Comparison of ENCODE assay signal across 8 mouse cellular contexts in the genomic region with DNA sequence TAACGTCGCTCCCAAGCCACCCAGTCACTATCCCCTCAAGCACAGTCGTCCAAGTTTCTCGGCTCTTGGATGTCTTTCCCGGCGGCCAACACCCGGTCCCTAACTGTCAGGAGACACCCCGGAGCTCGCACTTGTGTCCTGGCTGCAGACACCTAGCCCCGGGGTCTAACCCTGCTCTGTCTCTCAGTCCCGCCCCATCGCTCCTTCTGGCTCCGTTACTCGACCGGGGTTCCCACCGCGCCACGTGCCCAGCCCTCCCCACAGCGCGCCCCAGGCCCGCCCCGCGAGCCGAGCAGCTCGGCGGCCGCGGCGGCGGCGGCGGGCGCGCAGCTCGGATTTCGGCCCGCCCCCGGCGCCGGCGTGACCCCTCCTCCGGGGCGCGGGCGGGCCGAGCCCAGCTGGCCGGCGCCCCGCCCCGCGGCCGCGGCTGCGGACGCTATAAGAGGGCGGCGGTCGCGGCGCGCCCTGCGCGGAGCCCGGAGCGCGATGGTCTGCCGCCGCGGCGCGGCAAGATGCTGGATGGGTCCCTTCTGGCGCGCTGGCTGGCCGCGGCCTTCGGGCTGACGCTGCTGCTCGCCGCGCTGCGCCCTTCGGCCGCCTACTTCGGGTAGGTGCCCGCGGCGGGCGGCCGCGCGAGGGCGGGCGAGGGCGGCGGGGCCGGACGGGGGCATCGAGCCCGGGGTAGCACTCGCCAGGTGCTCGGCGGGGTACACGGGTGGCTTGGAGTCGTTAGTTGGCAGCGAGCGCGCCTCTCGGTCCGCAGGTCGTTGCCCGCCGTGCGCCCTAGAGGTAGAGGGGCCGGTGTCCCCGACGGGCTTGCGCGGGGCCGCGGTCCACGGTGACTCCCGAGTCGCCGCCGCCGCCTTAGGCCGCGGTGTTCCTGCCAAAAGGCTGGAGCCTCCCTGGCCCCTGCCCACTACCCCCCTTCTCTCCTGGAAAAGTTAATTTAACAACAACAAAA. TPM values are rescaled to one million over a fixed set of nuclear protein-coding genes. Genes with fewer than 3 reads are reported as not detected.
DNase-seq lines count a peak whose midpoint lies in the region; ATAC-seq and TF ChIP-seq lines count a peak whose summit lies in the region.

A gene (plus strand): TSS at position 468 of the 961 bp plus-strand sequence.

- H3K27me3 ChIP-seq in megakaryocyte, embryonic 14.5 days (replicated peaks), result peaks cover 92% of the 10 kb centered on the region
- peaks cover 95% of the 10 kb centered on the region for H3K27me3 ChIP-seq in embryonic facial prominence, embryonic 10.5 days (replicated peaks; ENCODE audit: low read depth, poor library complexity, severe bottlenecking)
- H3K27me3 ChIP-seq in heart, embryonic 10.5 days (ENCODE audit: insufficient read depth, poor library complexity, severe bottlenecking), result peaks cover 91% of the 10 kb centered on the region
- H3K27me3 ChIP-seq in kidney, embryonic 14.5 days (ENCODE audit: control insufficient read depth, insufficient read depth, low read length), result peaks cover 48% of the 10 kb centered on the region

- no peak for ATAC-seq in megakaryocyte, adult 5-6 weeks (ENCODE audit: poor library complexity, severe bottlenecking)
- peak; percentile 72 for ATAC-seq in kidney, embryonic 14.5 days (ENCODE audit: low FRiP score, low TSS enrichment)

- peak within 1 kb of the TSS; percentile 86 for H3K4me3 ChIP-seq in megakaryocyte, embryonic 14.5 days (replicated peaks)
- H3K4me3 ChIP-seq in embryonic facial prominence, embryonic 10.5 days, result peak within 1 kb of the TSS; percentile 73
- H3K4me3 ChIP-seq in heart, embryonic 10.5 days, result peak within 1 kb of the TSS; percentile 72
- H3K4me3 ChIP-seq in kidney, embryonic 14.5 days (ENCODE audit: low read length), result peak within 1 kb of the TSS; percentile 64
- H3K4me3 ChIP-seq in lung, adult 2 months (replicated peaks; ENCODE audit: extremely low read depth, low read depth, low read length), result peak within 1 kb of the TSS; percentile 59

- 3% methylated on average over 127 of the region's 128 CpGs for WGBS in embryonic facial prominence, embryonic 10.5 days
- WGBS in heart, embryonic 10.5 days, result 4% methylated on average over 128 of the region's 128 CpGs
- under 1% methylated on average over 80 of the region's 128 CpGs for WGBS in kidney, embryonic 14.5 days
- WGBS in lung, adult 2 months, result 2% methylated on average over 124 of the region's 128 CpGs

- TF ChIP-seq POLR2A in lung, adult 2 months (IDR thresholded peaks at IDR 0.05; ENCODE audit: borderline replicate concordance, extremely low read depth, low read depth, low read length), result peak; percentile 58; the same call in 1 of the 2 replicates

- DNase-seq in embryonic facial prominence, embryonic 10.5 days (ENCODE audit: low spot score), result peak; percentile 78
- DNase-seq in heart, embryonic 10.5 days (ENCODE audit: low spot score), result no peak
- peak; percentile 63 for DNase-seq in lung, adult 2 months
- DNase-seq in retina, embryonic 14.5 days (ENCODE audit: low spot score), result peak; percentile 72
- no peak for DNase-seq in spleen, adult 12 weeks (ENCODE audit: low spot score)

- no peaks in the 10 kb centered on the region for H3K9me3 ChIP-seq in megakaryocyte, embryonic 14.5 days
- H3K9me3 ChIP-seq in embryonic facial prominence, embryonic 10.5 days, result no peaks in the 10 kb centered on the region
- H3K9me3 ChIP-seq in heart, embryonic 10.5 days, result no peaks in the 10 kb centered on the region
- no peaks in the 10 kb centered on the region for H3K9me3 ChIP-seq in kidney, embryonic 14.5 days (ENCODE audit: control insufficient read depth, low read length)

- no peaks in the 10 kb centered on the region for H3K36me3 ChIP-seq in megakaryocyte, embryonic 14.5 days (replicated peaks; ENCODE audit: low read length)
- H3K36me3 ChIP-seq in embryonic facial prominence, embryonic 10.5 days (replicated peaks), result no peaks in the 10 kb centered on the region
- H3K36me3 ChIP-seq in heart, embryonic 10.5 days, result no peaks in the 10 kb centered on the region
- no peaks in the 10 kb centered on the region for H3K36me3 ChIP-seq in kidney, embryonic 14.5 days (ENCODE audit: control insufficient read depth, insufficient read depth, low read length)

- no peak for TF ChIP-seq CTCF in lung, adult 2 months (IDR thresholded peaks at IDR 0.05; ENCODE audit: insufficient read depth, low read length)

- peaks cover 16% of the 10 kb centered on the region for H3K4me1 ChIP-seq in megakaryocyte, embryonic 14.5 days
- peaks cover 65% of the 10 kb centered on the region for H3K4me1 ChIP-seq in embryonic facial prominence, embryonic 10.5 days
- peaks cover 48% of the 10 kb centered on the region for H3K4me1 ChIP-seq in heart, embryonic 10.5 days
- peaks cover 28% of the 10 kb centered on the region for H3K4me1 ChIP-seq in kidney, embryonic 14.5 days (ENCODE audit: control insufficient read depth, insufficient read depth, low read length)
- peaks cover 6% of the 10 kb centered on the region for H3K4me1 ChIP-seq in lung, adult 2 months (ENCODE audit: control insufficient read depth, insufficient read depth, low read length)

- peak within 1 kb of the TSS; percentile 63 for H3K9ac ChIP-seq in kidney, embryonic 14.5 days (ENCODE audit: low read depth, low read length)

- peak within 1 kb of the TSS; percentile 93 for H3K4me2 ChIP-seq in kidney, embryonic 14.5 days (replicated peaks; ENCODE audit: low read depth, low read length)

- peak within 1 kb of the TSS; percentile 76 for H3K27ac ChIP-seq in embryonic facial prominence, embryonic 10.5 days (replicated peaks)
- H3K27ac ChIP-seq in heart, embryonic 10.5 days, result peak within 1 kb of the TSS; percentile 77
- no peak within 1 kb of the TSS for H3K27ac ChIP-seq in kidney, embryonic 14.5 days (ENCODE audit: low read depth, low read length)

RNA-seq across cellular contexts. Expression of the gene that starts here (rescaled TPM):
- not detected in 2 replicates for polyA plus RNA-seq in megakaryocyte, embryonic 14.5 days (2012; ENCODE audit: insufficient read depth, low replicate concordance)
- total RNA-seq in megakaryocyte, adult 5-6 weeks (2015), result not detected in 2 replicates
- not detected in 2 replicates for total RNA-seq in megakaryocyte, adult 5-6 weeks (2017)
- 2.3 and 2.6 TPM in 2 replicates for polyA plus RNA-seq in embryonic facial prominence, embryonic 10.5 days (2016; fragmentation: Nextera tagmentation; extraction: Ambion mirVana)
- 3.8 and 4.1 TPM in 2 replicates for polyA plus RNA-seq in heart, embryonic 10.5 days (2016; fragmentation: Nextera tagmentation; extraction: Ambion mirVana)
- polyA plus RNA-seq in kidney, embryonic 14.5 days (2014; fragmentation: Nextera tagmentation; extraction: Ambion mirVana), result 0.64 and 0.85 TPM in 2 replicates
- 6.9 and 7.8 TPM in 2 replicates for polyA plus RNA-seq in lung, adult 2 months (2012; rRNA removed)

Comparison
In these comparisons a context has a peak if more than half of its experiments do, and no peak if none do; other contexts are left out.
1. Peak in ATAC-seq, H3K4me3 ChIP-seq, H3K9ac ChIP-seq and H3K4me2 ChIP-seq in kidney, embryonic 14.5 days; RNA of the gene not detected or under 1 TPM.
2. DNase-seq: peak in embryonic facial prominence, embryonic 10.5 days (single experiment), lung, adult 2 months (single experiment) and retina, embryonic 14.5 days (single experiment); none in heart, embryonic 10.5 days (single experiment) and spleen, adult 12 weeks (single experiment).
3. Peak in every context shown above with its lines, with median percentiles within 50 percentile points of each other: H3K4me3 ChIP-seq.